20 mouse cellular contexts compared by ENCODE assay signal in the genomic region with DNA sequence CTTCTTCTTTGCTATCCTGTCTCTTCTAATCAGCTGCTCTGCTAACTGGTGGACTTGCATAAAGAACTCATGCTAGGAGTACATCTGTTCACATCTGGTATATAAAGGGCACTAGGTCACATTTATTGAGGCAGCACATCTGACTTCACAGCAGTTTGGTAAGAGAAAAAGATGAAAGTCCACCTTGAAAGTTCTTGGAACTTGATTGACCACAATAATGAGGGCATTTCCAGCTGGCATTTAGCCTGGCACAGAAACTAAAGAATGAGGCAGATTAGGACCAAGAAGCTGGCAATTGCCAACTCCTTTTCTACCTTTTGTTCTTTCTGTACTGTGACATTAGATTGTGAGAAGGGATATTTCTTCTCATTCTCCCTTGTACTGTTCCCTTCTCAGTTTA.
DNase-seq lines count a peak whose midpoint lies in the region; TF ChIP-seq lines count a peak whose summit lies in the region.
"Had no signal": no experiment of that assay in that cellular context is flagged by ENCODE, and none has a peak within 500 bp of the region (broad histone marks: within the 10 kb centered on the region; RNA-seq: fewer than 3 reads in every experiment).

No protein-coding gene starts in this region.

- no peak for TF ChIP-seq POLR2A in kidney, adult 2 months (IDR thresholded peaks at IDR 0.05; ENCODE audit: low read depth, low read length)
- no peak for TF ChIP-seq POLR2A in liver, adult 2 months (IDR thresholded peaks at IDR 0.05; ENCODE audit: extremely low read depth, insufficient read depth, low read length)
- TF ChIP-seq POLR2A in brain, embryonic 14.5 days (IDR thresholded peaks at IDR 0.05; ENCODE audit: borderline replicate concordance, extremely low read depth, insufficient read depth, insufficient read length, poor library complexity, severe bottlenecking) = no peak

- H3K79me2 ChIP-seq in liver, adult 2 months (ENCODE audit: control insufficient read depth, insufficient read depth, low read length) = no peaks in the 10 kb centered on the region

- H3K27me3 ChIP-seq in kidney, adult 2 months (replicated peaks; ENCODE audit: control insufficient read depth, insufficient read depth, low read length) = no peaks in the 10 kb centered on the region
- no peaks in the 10 kb centered on the region for H3K27me3 ChIP-seq in liver, adult 2 months (ENCODE audit: control insufficient read depth, insufficient read depth, low read length)
- H3K27me3 ChIP-seq: embryonic facial prominence, embryonic 13.5 days; embryonic facial prominence, embryonic 15.5 days; forebrain, embryonic 12.5 days had no signal

- no peaks in the 10 kb centered on the region for H3K4me1 ChIP-seq in kidney, adult 2 months (ENCODE audit: control insufficient read depth, insufficient read depth, low read length)
- H3K4me1 ChIP-seq in liver, adult 2 months (ENCODE audit: control insufficient read depth, insufficient read depth, low read length) = no peaks in the 10 kb centered on the region
- H3K4me1 ChIP-seq: embryonic facial prominence, embryonic 13.5 days; embryonic facial prominence, embryonic 15.5 days; forebrain, embryonic 10.5 days; forebrain, embryonic 12.5 days had no signal

- intact Hi-C loops in heart, postnatal 25 days (cut with DNase I) = no loop called here

- no peak overlapping the region for H3K27ac ChIP-seq in kidney, adult 2 months (ENCODE audit: insufficient read depth, low read depth, low read length)
- no peak overlapping the region for H3K27ac ChIP-seq in liver, adult 2 months (replicated peaks; ENCODE audit: insufficient read depth, low read depth, low read length)
- H3K27ac ChIP-seq: embryonic facial prominence, embryonic 13.5 days; embryonic facial prominence, embryonic 15.5 days; forebrain, embryonic 10.5 days; forebrain, embryonic 12.5 days had no signal

- H3K4me3 ChIP-seq in kidney, adult 2 months (ENCODE audit: insufficient read depth, low read depth, low read length) = no peak overlapping the region
- no peak overlapping the region for H3K4me3 ChIP-seq in liver, adult 2 months (ENCODE audit: insufficient read depth, low read depth, low read length)
- H3K4me3 ChIP-seq: embryonic facial prominence, embryonic 13.5 days; embryonic facial prominence, embryonic 15.5 days; erythroblast, embryonic 14.5 days; forebrain, embryonic 10.5 days; forebrain, embryonic 12.5 days had no signal

- peak; percentile 55 for DNase-seq in kidney, adult 2 months
- no peak for DNase-seq in kidney, postnatal 25 days
- DNase-seq in liver, adult 2 months (ENCODE audit: extremely low read depth, low read depth, low spot score) = peak; percentile 58
- no peak for DNase-seq in liver
- DNase-seq in brain, adult 2 months (ENCODE audit: low read depth, low spot score) = peak; percentile 15
- peak; percentile 13 for DNase-seq in brain, embryonic 14.5 days (ENCODE audit: low read depth)
- no peak for DNase-seq in heart, postnatal 25 days (ENCODE audit: low spot score)
- DNase-seq: adrenal gland, adult 2 months; adrenal gland, postnatal 10 days; adrenal gland, postnatal 25 days; cerebellum, adult 11-12 months; cerebellum, adult 9-11 months; cerebellum, postnatal 14 days; cerebellum, postnatal 36 days; embryo, embryonic 11 days had no signal

- H3K9ac ChIP-seq in liver, adult 2 months (ENCODE audit: low read depth, low read length) = no peak overlapping the region
- H3K9ac ChIP-seq: embryonic facial prominence, embryonic 13.5 days; embryonic facial prominence, embryonic 15.5 days; forebrain, embryonic 12.5 days had no signal

- H3K36me3 ChIP-seq in kidney, adult 2 months (ENCODE audit: control insufficient read depth, insufficient read depth, low read length) = no peaks in the 10 kb centered on the region
- H3K36me3 ChIP-seq in liver, adult 2 months (ENCODE audit: control insufficient read depth, insufficient read depth, low read length) = no peaks in the 10 kb centered on the region
- H3K36me3 ChIP-seq: embryonic facial prominence, embryonic 13.5 days; embryonic facial prominence, embryonic 15.5 days; forebrain, embryonic 10.5 days; forebrain, embryonic 12.5 days had no signal

- no peak for TF ChIP-seq CTCF in kidney, adult 2 months (conservative IDR thresholded peaks at IDR 0.05; ENCODE audit: insufficient read depth, insufficient read length, low read depth, low read length)
- no peak for TF ChIP-seq CTCF in liver, adult 2 months (IDR thresholded peaks at IDR 0.05; ENCODE audit: low read depth, low read length)
- TF ChIP-seq CTCF in brain, embryonic 14.5 days (IDR thresholded peaks at IDR 0.05; ENCODE audit: borderline replicate concordance, extremely low read depth, insufficient read depth, insufficient read length) = no peak

Comparison
In these comparisons a context has a peak if more than half of its experiments do, and no peak if none do; other contexts are left out.
1. DNase-seq: peak in kidney, adult 2 months (single experiment), liver, adult 2 months (single experiment), brain, adult 2 months (single experiment) and brain, embryonic 14.5 days (single experiment); none in kidney, postnatal 25 days (0 of 2), liver (single experiment) and heart, postnatal 25 days (single experiment).